Mouse (Mus musculus) common myeloid progenitor, adult 5-6 weeks (primary cell): ENCODE data around the gene Hoxa4. TPM values are rescaled to one million over a fixed set of nuclear protein-coding genes. Genes with fewer than 3 reads are reported as not detected.

Experiments
- ATAC-seq: replicated peaks from 2 replicates; pipeline ENCODE4 v1.8.0; 2016; ENCODE audit warnings: low read depth, mild to moderate bottlenecking, moderate TSS enrichment, inconsistent platforms; ENCODE audit not compliant: poor library complexity, severe bottlenecking
- total RNA-seq: library from RNA; stranded (forward); fragments of 200-1000, 187-1606 nt; gene quantifications from 2 replicates; pipeline ENCODE4 v1.2.3, GENCODE M21; 2017

The Hoxa4 gene
- total RNA-seq, 1 experiment from 2014 or later: 0.27 TPM

GRCm38 (mm10) chr6:52169499-52170165, 21.9 kb downstream of the Hoxa4 start:
- no peak for ATAC-seq

GRCm38 (mm10) chr6:52168191-52169055, 23.1 kb downstream of the Hoxa4 start:
- no peak for ATAC-seq

GRCm38 (mm10) chr6:52167736-52168161, 23.8 kb downstream of the Hoxa4 start:
- no peak for ATAC-seq

- ATAC-seq: no peak
Observed at GRCm38 (mm10) chr6:52167176-52167575, 24.4 kb downstream of the Hoxa4 start.

GRCm38 (mm10) chr6:52166431-52167077, 25.0 kb downstream of the Hoxa4 start:
- no peak for ATAC-seq

- ATAC-seq: no peak
Observed at GRCm38 (mm10) chr6:52165441-52166370, 25.8 kb downstream of the Hoxa4 start.

- no peak for ATAC-seq
Observed at GRCm38 (mm10) chr6:52164626-52165440, 26.7 kb downstream of the Hoxa4 start, which contains the start of gene Hoxa2. Hoxa2 (minus strand) TSS chr6:52164831.

GRCm38 (mm10) chr6:52164051-52164625, 27.4 kb downstream of the Hoxa4 start:
- ATAC-seq: no peak

GRCm38 (mm10) chr6:52163366-52164031, 28.1 kb downstream of the Hoxa4 start:
- no peak for ATAC-seq

- ATAC-seq: no peak
Observed at GRCm38 (mm10) chr6:52162611-52163365, 28.8 kb downstream of the Hoxa4 start.

GRCm38 (mm10) chr6:52162093-52162380, 29.5 kb downstream of the Hoxa4 start:
- no peak for ATAC-seq

GRCm38 (mm10) chr6:52161336-52162092, 30.0 kb downstream of the Hoxa4 start:
- ATAC-seq: no peak

GRCm38 (mm10) chr6:52160511-52161335, 30.8 kb downstream of the Hoxa4 start:
- no peak for ATAC-seq

GRCm38 (mm10) chr6:52159979-52160378, 31.6 kb downstream of the Hoxa4 start:
- 0 out of 2 replicates have a peak, but pooled peaks have one; percentile 24 for ATAC-seq

GRCm38 (mm10) chr6:52159164-52159761, 32.3 kb downstream of the Hoxa4 start:
- ATAC-seq: no peak
